Mouse (Mus musculus): ENCODE results near the gene Tmppe. TPM values are rescaled to one million over a fixed set of nuclear protein-coding genes. Genes with fewer than 3 reads are reported as not detected.
"Not testable (repeated sequence)": the region's sequence is repeated elsewhere in the genome, so short reads cannot be mapped to it uniquely, and the experiment has no call there.

The Tmppe gene
- polyA plus RNA-seq, 1 experiment: 1.2 TPM

- H3K36me3 ChIP-seq (ENCODE audit: control insufficient read depth, insufficient read depth, low read length): no peaks in the 10 kb centered on the region
- TF ChIP-seq CTCF (IDR thresholded peaks at IDR 0.05; ENCODE audit: control insufficient read depth, insufficient read depth, insufficient replicate concordance, low read depth, low read length) (no peak), POLR2A (IDR thresholded peaks at IDR 0.05; ENCODE audit: control insufficient read depth, low read depth, low read length) (no peak)
- no peak overlapping the region for H3K27ac ChIP-seq (ENCODE audit: control insufficient read depth, insufficient read depth, low read depth, low read length)
- H3K4me3 ChIP-seq (ENCODE audit: control insufficient read depth, low read depth, low read length): no peak overlapping the region
- peaks cover 16% of the 10 kb centered on the region for H3K4me1 ChIP-seq (ENCODE audit: control insufficient read depth, insufficient read depth, low read length)
- no peaks in the 10 kb centered on the region for H3K27me3 ChIP-seq (ENCODE audit: control insufficient read depth, insufficient read depth, low read length)
Observed at GRCm38 (mm10) chr9:114388701-114389370, 12.1 kb upstream of the Tmppe start.

- Histone ChIP-seq H3K4me3 (ENCODE audit: control insufficient read depth, low read depth, low read length) (peak overlapping the region; percentile 69), H3K27ac (ENCODE audit: control insufficient read depth, insufficient read depth, low read depth, low read length) (no peak overlapping the region), H3K4me1 (ENCODE audit: control insufficient read depth, insufficient read depth, low read length) (peaks cover 16% of the 10 kb centered on the region), H3K36me3 (ENCODE audit: control insufficient read depth, insufficient read depth, low read length) (no peaks in the 10 kb centered on the region), H3K27me3 (ENCODE audit: control insufficient read depth, insufficient read depth, low read length) (no peaks in the 10 kb centered on the region)
- TF ChIP-seq POLR2A (IDR thresholded peaks at IDR 0.05; ENCODE audit: control insufficient read depth, low read depth, low read length): no peak
- TF ChIP-seq CTCF (IDR thresholded peaks at IDR 0.05; ENCODE audit: control insufficient read depth, insufficient read depth, insufficient replicate concordance, low read depth, low read length): peak; percentile 14; the same call in 1 of the 2 replicates
Observed at GRCm38 (mm10) chr9:114389371-114389904, 11.5 kb upstream of the Tmppe start.

GRCm38 (mm10) chr9:114389905-114390748, 10.8 kb upstream of the Tmppe start, which contains the start of gene Crtap:
Crtap (minus strand) TSS chr9:114390675.
- no peak for TF ChIP-seq CTCF (IDR thresholded peaks at IDR 0.05; ENCODE audit: control insufficient read depth, insufficient read depth, insufficient replicate concordance, low read depth, low read length)
- TF ChIP-seq POLR2A (IDR thresholded peaks at IDR 0.05; ENCODE audit: control insufficient read depth, low read depth, low read length): peak; percentile 44; the same call in 1 of the 2 replicates
- Histone ChIP-seq H3K36me3 (ENCODE audit: control insufficient read depth, insufficient read depth, low read length) (no peaks in the 10 kb centered on the region), H3K4me1 (ENCODE audit: control insufficient read depth, insufficient read depth, low read length) (peaks cover 14% of the 10 kb centered on the region), H3K27me3 (ENCODE audit: control insufficient read depth, insufficient read depth, low read length) (no peaks in the 10 kb centered on the region), H3K4me3 (ENCODE audit: control insufficient read depth, low read depth, low read length) (peak within 1 kb of the TSS; percentile 85), H3K27ac (ENCODE audit: control insufficient read depth, insufficient read depth, low read depth, low read length) (peak within 1 kb of the TSS; percentile 51)

GRCm38 (mm10) chr9:114390749-114391075, 10.2 kb upstream of the Tmppe start:
- H3K4me3 ChIP-seq (ENCODE audit: control insufficient read depth, low read depth, low read length): peak overlapping the region; percentile 85
- H3K36me3 ChIP-seq (ENCODE audit: control insufficient read depth, insufficient read depth, low read length): no peaks in the 10 kb centered on the region
- no peaks in the 10 kb centered on the region for H3K27me3 ChIP-seq (ENCODE audit: control insufficient read depth, insufficient read depth, low read length)
- TF ChIP-seq CTCF (IDR thresholded peaks at IDR 0.05; ENCODE audit: control insufficient read depth, insufficient read depth, insufficient replicate concordance, low read depth, low read length) (no peak), POLR2A (IDR thresholded peaks at IDR 0.05; ENCODE audit: control insufficient read depth, low read depth, low read length) (no peak)
- peaks cover 14% of the 10 kb centered on the region for H3K4me1 ChIP-seq (ENCODE audit: control insufficient read depth, insufficient read depth, low read length)
- H3K27ac ChIP-seq (ENCODE audit: control insufficient read depth, insufficient read depth, low read depth, low read length): no peak overlapping the region

GRCm38 (mm10) chr9:114394136-114394535, 6.8 kb upstream of the Tmppe start:
- not testable (repeated sequence) for H3K27ac ChIP-seq (ENCODE audit: control insufficient read depth, insufficient read depth, low read depth, low read length); H3K4me1 ChIP-seq (ENCODE audit: control insufficient read depth, insufficient read depth, low read length); H3K4me3 ChIP-seq (ENCODE audit: control insufficient read depth, low read depth, low read length); H3K27me3 ChIP-seq (ENCODE audit: control insufficient read depth, insufficient read depth, low read length); H3K36me3 ChIP-seq (ENCODE audit: control insufficient read depth, insufficient read depth, low read length)

- Histone ChIP-seq H3K27ac (ENCODE audit: control insufficient read depth, insufficient read depth, low read depth, low read length) (no peak overlapping the region), H3K36me3 (ENCODE audit: control insufficient read depth, insufficient read depth, low read length) (no peaks in the 10 kb centered on the region), H3K27me3 (ENCODE audit: control insufficient read depth, insufficient read depth, low read length) (no peaks in the 10 kb centered on the region), H3K4me3 (ENCODE audit: control insufficient read depth, low read depth, low read length) (no peak overlapping the region), H3K4me1 (ENCODE audit: control insufficient read depth, insufficient read depth, low read length) (peaks cover 5% of the 10 kb centered on the region)
- no peak for TF ChIP-seq POLR2A (IDR thresholded peaks at IDR 0.05; ENCODE audit: control insufficient read depth, low read depth, low read length)
- TF ChIP-seq CTCF (IDR thresholded peaks at IDR 0.05; ENCODE audit: control insufficient read depth, insufficient read depth, insufficient replicate concordance, low read depth, low read length): no peak
Observed at GRCm38 (mm10) chr9:114394677-114395076, 6.2 kb upstream of the Tmppe start.

- Histone ChIP-seq H3K4me1 (ENCODE audit: control insufficient read depth, insufficient read depth, low read length) (peaks cover 5% of the 10 kb centered on the region), H3K27me3 (ENCODE audit: control insufficient read depth, insufficient read depth, low read length) (no peaks in the 10 kb centered on the region), H3K27ac (ENCODE audit: control insufficient read depth, insufficient read depth, low read depth, low read length) (no peak overlapping the region), H3K4me3 (ENCODE audit: control insufficient read depth, low read depth, low read length) (no peak overlapping the region), H3K36me3 (ENCODE audit: control insufficient read depth, insufficient read depth, low read length) (no peaks in the 10 kb centered on the region)
- TF ChIP-seq CTCF (IDR thresholded peaks at IDR 0.05; ENCODE audit: control insufficient read depth, insufficient read depth, insufficient replicate concordance, low read depth, low read length) (no peak), POLR2A (IDR thresholded peaks at IDR 0.05; ENCODE audit: control insufficient read depth, low read depth, low read length) (no peak)
Observed at GRCm38 (mm10) chr9:114395258-114395657, 5.6 kb upstream of the Tmppe start.

Measured in testis, adult 2 months (tissue).